Mouse (Mus musculus): Measurements from ENCODE around the gene T2.

DNA sequence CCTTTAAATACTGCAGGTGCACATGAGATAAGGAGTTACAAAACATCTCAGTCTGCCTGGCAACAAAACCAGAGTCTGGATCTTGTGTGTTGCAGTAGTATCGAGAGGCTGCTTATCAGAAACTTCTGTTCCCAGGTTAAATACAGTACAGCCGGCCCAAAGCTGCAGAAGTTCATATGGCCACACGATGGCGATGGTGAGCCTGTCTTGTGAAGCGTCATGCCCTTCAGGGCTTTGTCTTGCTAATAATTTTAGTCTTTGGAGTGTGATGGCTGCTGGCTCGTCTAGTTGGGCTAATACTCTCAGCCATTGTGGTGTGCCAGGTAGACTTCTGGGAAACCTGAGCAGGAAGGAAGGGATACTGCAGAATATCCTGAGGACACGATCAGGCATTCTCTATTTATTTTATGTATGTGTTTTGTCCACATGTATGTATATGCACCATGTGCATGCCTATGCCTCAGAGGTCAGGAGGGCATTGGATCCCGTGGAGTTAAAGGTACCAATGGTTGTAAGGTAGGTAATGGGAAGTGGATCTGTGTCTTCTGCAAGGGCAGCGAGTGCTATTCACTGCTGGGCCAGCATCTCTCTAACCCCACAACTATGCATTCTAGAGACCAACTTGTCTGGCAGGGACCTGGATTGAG lies 107.8 kb downstream of the T2 start:
- no peak for TF ChIP-seq POLR2A (IDR thresholded peaks at IDR 0.05; ENCODE audit: borderline replicate concordance, low read depth, low read length)
- peak; percentile 52; the same call in 1 of the 2 replicates for TF ChIP-seq CTCF (IDR thresholded peaks at IDR 0.05; ENCODE audit: low read depth, low read length)
